Mouse (Mus musculus): ENCODE data around the gene Cfap299.

DNA sequence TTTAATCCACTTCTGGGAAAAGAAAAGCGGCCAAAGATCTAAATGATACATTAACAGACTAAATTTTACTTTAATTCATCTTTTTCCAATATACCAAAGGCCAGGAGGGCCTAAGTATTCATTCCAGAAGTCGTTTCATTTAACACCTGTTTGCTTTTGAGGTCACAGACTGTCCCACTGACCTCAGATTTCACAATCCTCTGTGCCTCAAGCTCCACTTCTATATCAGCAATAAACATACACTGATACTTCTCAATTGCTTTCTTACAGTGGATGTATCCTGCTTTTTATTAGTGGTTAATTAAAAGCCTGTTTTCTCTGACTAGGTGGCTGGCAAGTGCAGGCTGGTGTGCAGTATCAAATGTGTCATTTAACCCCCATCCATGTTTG, 403.9 kb downstream of the Cfap299 start:
- TF ChIP-seq POLR2A (IDR thresholded peaks at IDR 0.05; ENCODE audit: low read depth, low read length) (no peak), CTCF (conservative IDR thresholded peaks at IDR 0.05 in 1 of 2, IDR thresholded peaks at IDR 0.05 in 1 of 2; ENCODE audit: low read depth in 2 of 2, low read length in 2 of 2) (no peak)
